Mouse (Mus musculus) liver, embryonic 16.5 days (tissue): ENCODE results near the gene Mrpl41. TPM values are rescaled to one million over a fixed set of nuclear protein-coding genes. Genes with fewer than 3 reads are reported as not detected.
A peak's percentile ranks its signal among the peaks of the same experiment; 100 is the strongest.

Source experiments
- ATAC-seq: fragments of 200-750 bp; cut with Nextera tagmentation; 2 replicates; pipeline ENCODE4 v1.8.0; 2017; ENCODE audit warnings: low read depth, mild to moderate bottlenecking, moderate number of reproducible peaks, moderate library complexity
- H3K27ac ChIP-seq: fragments of 300-500 bp; sonication (generic); 2 replicates; pipeline ENCODE4 v1.5.1; 2014; ENCODE audit warnings: mild to moderate bottlenecking, low read length
- H3K27me3 ChIP-seq: fragments of 300-500 bp; sonication (generic); 2 replicates; pipeline ENCODE4 v1.6.1; 2014; ENCODE audit warnings: low read depth, low read length, mixed read lengths; ENCODE audit not compliant: control insufficient read depth, insufficient read depth
- H3K36me3 ChIP-seq: fragments of 300-500 bp; sonication (generic); 2 replicates; pipeline ENCODE4 v1.6.1; 2014; ENCODE audit warnings: mild to moderate bottlenecking; ENCODE audit not compliant: control insufficient read depth, insufficient read depth
- H3K4me1 ChIP-seq: fragments of 300-500 bp; sonication (generic); 2 replicates; pipeline ENCODE4 v1.6.1; 2014; ENCODE audit warnings: low read depth, low read length, mixed read lengths; ENCODE audit not compliant: control insufficient read depth
- H3K4me2 ChIP-seq: fragments of 300-500 bp; sonication (generic); 2 replicates; pipeline ENCODE4 v1.6.1; 2014; ENCODE audit warnings: low read depth, low read length, mixed read lengths
- H3K4me3 ChIP-seq: fragments of 300-500 bp; sonication (generic); 2 replicates; pipeline ENCODE4 v1.5.1; 2014; ENCODE audit warnings: low read depth, mild to moderate bottlenecking, low read length
- H3K9ac ChIP-seq: fragments of 300-500 bp; sonication (generic); 2 replicates; pipeline ENCODE4 v1.6.1; 2014; ENCODE audit warnings: low read depth, low read length
- H3K9me3 ChIP-seq: fragments of 300-500 bp; sonication (generic); replicated peaks from 2 replicates; pipeline ENCODE4 v1.6.1; 2016; ENCODE audit warnings: low read length; ENCODE audit not compliant: control insufficient read depth
- WGBS: fragments of 180-500 bp; shearing (Covaris S2); extraction: QIAGEN DNeasy Blood & Tissue Kit; methylation state at CpG from one replicate; pipeline ENCODE4 v1.1.7; 2014; ENCODE audit not compliant: insufficient replicate concordance; 5-methylcytosine and 5-hydroxymethylcytosine counted together
- polyA plus RNA-seq: library from polyadenylated mRNA; unstranded; fragments of >200 nt; fragmentation: Nextera tagmentation; extraction: Ambion mirVana; gene quantifications from 2 replicates; pipeline ENCODE4 v1.2.1, GENCODE M21; 2015

The Mrpl41 gene
- 56.6 and 58.8 TPM in 2 replicates for polyA plus RNA-seq

DNA sequence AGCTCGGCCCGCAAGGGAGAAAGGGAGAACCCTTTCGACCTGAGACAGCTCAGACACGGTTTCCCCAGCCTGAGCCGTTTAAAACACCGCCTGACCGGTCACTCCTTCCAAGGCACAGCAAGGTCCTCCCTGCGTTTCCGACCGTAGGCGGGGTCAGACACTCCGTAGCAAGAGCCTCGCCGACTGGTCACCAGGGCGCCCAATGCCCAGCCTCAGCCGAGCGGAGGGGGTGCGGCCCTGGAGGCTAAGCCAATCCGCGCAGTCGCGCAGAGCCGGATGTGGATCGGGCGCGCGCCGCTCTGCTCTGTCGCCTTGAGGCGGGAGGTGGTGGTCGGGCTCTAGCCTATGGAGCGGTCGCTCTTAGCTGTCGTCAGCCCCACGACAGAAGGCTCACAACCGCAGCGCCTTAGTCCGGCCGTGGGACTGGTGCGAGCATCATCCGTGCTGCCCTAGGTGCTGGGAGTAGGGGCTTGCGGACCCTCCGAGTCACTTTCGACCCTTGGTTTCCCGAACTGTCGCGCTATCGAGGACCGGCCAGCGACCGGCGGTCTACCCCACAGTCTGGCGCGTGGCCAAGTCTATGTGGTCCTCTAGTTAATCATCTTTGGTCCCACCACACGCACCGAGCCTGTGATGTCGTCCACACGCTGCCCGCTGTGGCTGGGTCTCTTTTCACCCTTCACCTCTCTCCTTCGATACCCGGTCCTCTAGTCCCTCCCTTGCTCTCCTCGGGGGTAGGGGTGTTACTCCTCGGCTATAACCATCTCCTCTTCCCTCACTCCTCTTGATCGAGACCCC lies at the start of gene Mrpl41:
Gene Mrpl41 (minus strand): TSS at position 193 of the 798 bp plus-strand sequence.
- H3K4me1 ChIP-seq = peaks cover 32% of the 10 kb centered on the region
- peak within 1 kb of the TSS; percentile 91 for H3K27ac ChIP-seq
- H3K4me2 ChIP-seq = peak within 1 kb of the TSS; percentile 100
- peak within 1 kb of the TSS; percentile 84 for H3K9ac ChIP-seq
- ATAC-seq = peak; percentile 97
- peak within 1 kb of the TSS; percentile 90 for H3K4me3 ChIP-seq
- H3K36me3 ChIP-seq = peaks cover 7% of the 10 kb centered on the region
- under 1% methylated on average over 64 of the region's 64 CpGs for WGBS
- H3K9me3 ChIP-seq = no peaks in the 10 kb centered on the region
- H3K27me3 ChIP-seq = no peaks in the 10 kb centered on the region

DNA sequence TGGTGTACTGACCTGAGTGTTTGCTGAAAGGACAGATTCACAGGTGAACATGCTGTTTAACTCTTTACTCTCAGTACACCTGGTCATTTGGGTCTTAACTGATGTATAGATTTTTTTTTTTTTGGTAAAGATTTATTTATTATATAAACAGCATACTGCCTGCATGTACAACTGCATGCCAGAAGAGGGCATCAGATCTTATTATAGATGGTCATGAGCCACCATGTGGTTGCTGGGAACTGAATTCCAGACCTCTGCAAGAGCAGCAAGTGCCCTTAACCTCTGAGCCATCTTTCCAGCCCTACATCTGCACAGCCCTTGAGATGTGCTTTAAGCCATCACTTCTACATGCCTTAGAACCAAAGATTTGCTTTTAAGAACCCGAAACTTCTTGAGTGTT lies 47.8 kb upstream of the Mrpl41 start:
- Histone ChIP-seq H3K9me3 (no peaks in the 10 kb centered on the region), H3K4me3 (no peak overlapping the region), H3K27me3 (no peaks in the 10 kb centered on the region), H3K27ac (no peak overlapping the region), H3K4me2 (no peak overlapping the region), H3K9ac (no peak overlapping the region), H3K36me3 (peaks cover 9% of the 10 kb centered on the region), H3K4me1 (no peaks in the 10 kb centered on the region; the same call in 1 of the 2 replicates)
- ATAC-seq = no peak
- 70% methylated on average over 1 of the region's 1 CpGs for WGBS

DNA sequence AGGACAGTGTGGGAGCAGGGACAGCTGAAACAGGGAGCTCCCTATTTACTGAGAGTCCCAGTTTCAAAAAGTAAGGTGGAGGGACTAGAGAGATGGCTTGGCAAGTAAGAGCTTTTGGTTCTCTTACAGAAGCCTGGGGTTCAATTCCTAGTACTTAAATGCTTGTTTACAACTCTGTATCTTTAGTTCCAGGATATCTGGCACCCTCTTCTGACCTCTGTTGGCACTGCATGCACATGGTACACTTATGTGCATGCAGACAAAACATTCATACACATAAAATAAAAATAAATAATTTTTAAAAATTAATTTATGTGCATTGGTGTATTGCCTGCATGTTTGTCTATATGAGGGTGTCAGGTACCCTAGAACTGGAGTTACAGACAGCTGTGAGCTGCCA lies 33.4 kb upstream of the Mrpl41 start:
- H3K4me1 ChIP-seq = no peaks in the 10 kb centered on the region
- no peak overlapping the region for H3K9ac ChIP-seq
- H3K27me3 ChIP-seq = no peaks in the 10 kb centered on the region
- H3K36me3 ChIP-seq = peaks cover 4% of the 10 kb centered on the region; the same call in 1 of the 2 replicates
- no peaks in the 10 kb centered on the region for H3K9me3 ChIP-seq
- H3K4me3 ChIP-seq = no peak overlapping the region
- ATAC-seq = no peak
- H3K27ac ChIP-seq = no peak overlapping the region
- no peak overlapping the region for H3K4me2 ChIP-seq

DNA sequence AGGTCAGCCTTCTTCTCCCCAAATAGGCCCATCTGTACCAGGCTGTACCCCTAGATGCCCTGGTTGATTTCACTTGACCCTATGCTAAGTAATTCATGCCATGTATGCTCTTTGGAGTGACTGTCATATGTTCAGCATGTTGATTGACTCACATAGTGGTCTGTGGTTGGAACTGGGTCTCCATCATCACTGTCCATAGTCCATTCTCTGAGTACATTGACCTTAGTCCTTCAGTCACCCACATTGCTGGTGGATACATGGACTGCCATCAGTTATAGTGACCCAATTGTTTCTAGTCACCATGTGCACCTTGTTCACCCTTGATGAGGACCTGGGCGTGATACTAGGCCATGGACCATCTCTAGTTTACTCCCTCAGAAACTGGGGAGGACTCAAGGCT lies 31.9 kb upstream of the Mrpl41 start:
- no peaks in the 10 kb centered on the region for H3K27me3 ChIP-seq
- H3K27ac ChIP-seq = no peak overlapping the region
- no peaks in the 10 kb centered on the region for H3K4me1 ChIP-seq
- 88% methylated on average over 1 of the region's 1 CpGs for WGBS
- peaks cover 12% of the 10 kb centered on the region for H3K36me3 ChIP-seq
- H3K9me3 ChIP-seq = no peaks in the 10 kb centered on the region
- no peak for ATAC-seq
- no peak overlapping the region for H3K9ac ChIP-seq
- no peak overlapping the region for H3K4me2 ChIP-seq
- no peak overlapping the region for H3K4me3 ChIP-seq

DNA sequence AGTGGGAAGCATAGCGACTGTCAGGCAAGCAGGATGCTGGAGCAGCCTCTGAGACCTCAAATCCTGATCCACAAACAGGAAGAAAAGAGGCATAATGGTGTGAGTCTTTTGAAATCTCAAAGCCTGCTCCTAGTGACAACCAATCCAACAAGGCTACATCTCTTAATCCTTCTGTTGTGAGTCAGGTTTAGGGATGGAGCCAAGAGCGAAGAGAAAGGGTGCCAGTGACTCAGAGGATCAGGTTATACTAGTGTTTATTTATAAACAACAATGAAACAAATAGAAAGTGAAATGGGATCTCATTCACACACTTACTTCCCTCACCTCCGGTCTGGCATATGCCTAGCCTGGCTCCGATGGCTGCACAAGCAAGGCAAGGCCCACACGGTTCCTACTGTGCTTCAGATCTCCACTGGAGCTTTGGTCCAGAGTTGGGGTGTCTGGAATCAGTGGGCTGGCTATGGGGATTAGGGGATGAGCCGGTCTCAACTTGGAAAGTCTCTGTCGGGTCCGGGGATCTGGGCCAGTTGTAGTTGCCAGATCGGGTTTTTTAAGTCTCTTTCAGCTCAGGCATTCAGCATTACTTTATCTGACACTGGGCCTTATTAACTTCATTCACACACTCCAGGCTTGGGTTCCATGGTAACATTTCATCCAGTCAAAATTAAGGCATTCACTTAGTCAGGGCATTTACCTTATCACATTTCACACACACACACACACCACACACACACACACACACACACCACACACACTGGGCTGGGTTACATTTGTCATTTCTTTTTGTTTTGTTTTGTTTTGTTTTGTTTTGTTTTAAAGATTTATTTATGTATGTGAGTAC lies 29.3 kb upstream of the Mrpl41 start:
- Histone ChIP-seq H3K4me1 (no peaks in the 10 kb centered on the region), H3K9me3 (no peaks in the 10 kb centered on the region), H3K4me2 (no peak overlapping the region), H3K4me3 (no peak overlapping the region), H3K9ac (no peak overlapping the region), H3K36me3 (peaks cover 12% of the 10 kb centered on the region), H3K27ac (no peak overlapping the region), H3K27me3 (no peaks in the 10 kb centered on the region)
- 83% methylated on average over 9 of the region's 9 CpGs for whole genome bisulfite sequencing
- no peak for ATAC-seq

DNA sequence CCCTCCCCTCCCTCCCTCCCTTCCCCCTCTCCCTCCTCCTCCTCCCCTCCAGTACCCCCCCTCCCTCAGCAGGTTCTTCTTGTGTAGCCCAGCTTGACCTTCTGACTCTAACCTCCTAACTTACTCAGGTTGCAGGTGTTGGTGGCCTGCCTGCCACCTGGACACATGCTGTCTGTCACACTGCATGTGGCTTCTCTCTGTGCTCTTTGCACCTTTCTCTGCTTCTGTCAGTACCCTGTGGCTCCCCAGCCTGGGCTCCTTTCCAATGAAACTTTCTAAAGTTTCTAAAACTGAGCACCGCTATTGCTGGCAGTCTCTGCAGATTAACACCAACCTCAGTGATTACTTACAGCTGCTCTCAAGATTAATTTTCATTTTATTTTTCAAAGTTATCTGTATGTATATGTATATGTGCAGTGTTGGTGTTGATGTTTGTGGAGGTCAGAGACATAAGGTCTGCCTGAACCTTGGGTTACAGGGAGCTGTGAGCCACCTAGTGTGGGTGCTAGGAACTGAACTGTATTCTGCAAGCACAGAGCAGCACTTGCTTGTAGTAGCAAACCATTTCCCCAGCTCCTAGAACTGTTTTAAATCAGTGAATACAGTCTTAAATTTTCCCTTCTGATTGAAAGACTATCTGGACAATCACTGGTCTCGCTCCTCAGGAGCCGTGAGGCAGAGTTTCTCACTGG lies 25.8 kb upstream of the Mrpl41 start:
- peak; percentile 59; the same call in 1 of the 2 replicates for ATAC-seq
- H3K36me3 ChIP-seq = peaks cover 15% of the 10 kb centered on the region

DNA sequence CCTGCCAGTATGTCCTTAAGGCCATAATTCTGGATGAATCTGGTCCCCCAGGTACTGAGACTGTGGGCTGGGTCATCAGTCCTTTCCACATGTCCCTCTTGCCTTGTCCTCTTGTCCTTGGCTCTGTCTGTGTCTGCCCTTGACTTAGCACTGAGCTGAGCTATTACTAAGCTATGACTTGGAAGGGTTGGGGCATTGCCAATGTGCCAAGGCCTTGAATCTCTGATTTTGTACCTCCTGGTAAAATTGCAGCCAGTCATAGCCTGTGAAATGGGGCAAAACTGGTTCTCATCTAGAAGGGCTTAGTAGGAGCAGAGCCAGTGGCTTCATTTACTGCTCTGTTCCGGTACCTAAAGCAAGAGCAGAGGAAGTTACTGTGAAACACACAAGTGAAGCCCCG lies 21.6 kb upstream of the Mrpl41 start:
- H3K9me3 ChIP-seq = no peaks in the 10 kb centered on the region
- H3K4me1 ChIP-seq = no peaks in the 10 kb centered on the region
- H3K27me3 ChIP-seq = no peaks in the 10 kb centered on the region
- no peak for ATAC-seq
- no peak overlapping the region for H3K9ac ChIP-seq
- H3K4me2 ChIP-seq = no peak overlapping the region
- H3K4me3 ChIP-seq = no peak overlapping the region
- WGBS = 76% methylated on average over 2 of the region's 2 CpGs
- H3K27ac ChIP-seq = no peak overlapping the region
- H3K36me3 ChIP-seq = peaks cover 6% of the 10 kb centered on the region; the same call in 1 of the 2 replicates

More for the DNA sequence above, 25.8 kb upstream of the Mrpl41 start:
- H3K27me3 ChIP-seq = no peaks in the 10 kb centered on the region
- no peak overlapping the region for H3K27ac ChIP-seq
- H3K9me3 ChIP-seq = no peaks in the 10 kb centered on the region
- H3K4me1 ChIP-seq = no peaks in the 10 kb centered on the region
- no peak overlapping the region for H3K4me3 ChIP-seq
- no peak overlapping the region for H3K9ac ChIP-seq
- 77% methylated on average over 3 of the region's 3 CpGs for WGBS
- no peak overlapping the region for H3K4me2 ChIP-seq

DNA sequence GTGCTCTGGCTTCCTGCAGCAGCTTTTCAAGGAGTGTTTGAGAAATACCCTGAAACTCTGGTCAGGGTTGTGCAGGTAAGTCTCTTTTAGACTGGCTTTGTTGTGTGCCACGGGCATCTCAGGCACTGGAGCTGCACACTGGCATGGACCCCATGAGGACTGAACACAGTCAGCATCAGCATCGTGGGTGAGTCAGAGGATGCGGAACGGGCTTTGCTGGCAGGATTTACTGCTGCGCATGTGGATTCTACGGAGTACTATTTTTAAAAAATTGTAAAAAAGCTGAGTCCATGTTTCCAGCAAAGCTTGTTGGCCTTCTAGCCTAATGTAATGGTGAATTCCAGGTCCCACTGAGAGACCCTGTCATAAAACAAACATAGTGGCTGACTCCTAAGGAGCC lies 20.4 kb upstream of the Mrpl41 start:
- WGBS = 91% methylated on average over 6 of the region's 6 CpGs
- H3K36me3 ChIP-seq = peaks cover 6% of the 10 kb centered on the region

More for the DNA sequence above, 20.4 kb upstream of the Mrpl41 start:
- Histone ChIP-seq H3K4me3 (no peak overlapping the region), H3K9me3 (no peaks in the 10 kb centered on the region), H3K27ac (no peak overlapping the region), H3K27me3 (no peaks in the 10 kb centered on the region), H3K4me1 (no peaks in the 10 kb centered on the region), H3K4me2 (no peak overlapping the region), H3K9ac (no peak overlapping the region)
- ATAC-seq = no peak
